Mouse (Mus musculus): ENCODE measurements around the gene Satb1. TPM values are rescaled to one million over a fixed set of nuclear protein-coding genes. Genes with fewer than 3 reads are reported as not detected.

Satb1 gene
- polyA plus RNA-seq, 1 experiment from 2014 or later: 24.2 TPM

DNA sequence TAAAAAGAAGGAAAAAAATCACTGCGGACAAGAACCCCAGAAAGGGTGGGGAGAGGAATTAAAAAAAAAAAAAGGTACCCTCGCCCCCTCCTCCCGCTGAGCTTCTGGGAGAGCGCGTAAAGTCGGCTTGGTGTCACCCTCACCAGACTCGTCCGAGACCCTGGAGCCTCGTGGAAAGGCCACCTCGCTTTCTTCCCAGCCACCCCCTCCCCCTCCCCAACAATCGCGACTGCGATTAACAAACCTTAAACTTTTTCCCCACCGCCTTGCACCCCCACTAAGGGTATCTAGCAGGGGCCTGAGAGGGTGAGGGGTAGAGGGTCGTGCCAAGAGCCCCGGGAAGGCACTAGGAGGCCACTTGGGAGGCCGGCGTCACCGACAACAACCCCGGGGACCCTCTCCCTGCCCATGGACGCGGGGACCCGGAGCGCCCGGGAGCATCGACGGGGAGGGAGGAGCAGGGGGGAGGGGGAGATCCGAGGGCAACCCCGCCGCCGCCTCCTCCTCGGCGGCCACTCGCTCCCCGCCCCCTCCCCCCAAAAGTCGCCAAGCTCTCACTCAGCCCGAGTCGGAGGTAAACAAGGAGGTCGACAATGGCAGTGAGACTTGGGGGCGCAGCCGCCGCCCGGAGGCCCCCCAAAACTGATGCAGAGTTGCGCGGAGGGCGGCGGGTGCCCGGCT, 20.7 kb downstream of the Satb1 start:
- 0% methylated on average over 33 of the region's 48 CpGs for WGBS
- DNase-seq (ENCODE audit: low spot score) (peak; percentile 59), ATAC-seq (peak; percentile 54)
- Histone ChIP-seq H3K9me3 (replicated peaks; ENCODE audit: control insufficient read depth, low read length) (no peaks in the 10 kb centered on the region), H3K4me3 (ENCODE audit: low read depth, low read length) (peak overlapping the region; percentile 94), H3K4me2 (ENCODE audit: low read length) (peak overlapping the region; percentile 85), H3K27me3 (replicated peaks; ENCODE audit: control insufficient read depth, insufficient read depth, low read length) (no peaks in the 10 kb centered on the region), H3K9ac (ENCODE audit: low read length) (peak overlapping the region; percentile 95), H3K36me3 (ENCODE audit: control insufficient read depth, insufficient read depth, low read length) (0 out of 2 replicates have a peak, but pooled peaks cover 5% of the 10 kb centered on the region), H3K27ac (ENCODE audit: low read depth, low read length) (peak overlapping the region; percentile 93), H3K4me1 (ENCODE audit: control insufficient read depth, insufficient read depth, low read length) (peaks cover 10% of the 10 kb centered on the region; the same call in 1 of the 2 replicates)

DNA sequence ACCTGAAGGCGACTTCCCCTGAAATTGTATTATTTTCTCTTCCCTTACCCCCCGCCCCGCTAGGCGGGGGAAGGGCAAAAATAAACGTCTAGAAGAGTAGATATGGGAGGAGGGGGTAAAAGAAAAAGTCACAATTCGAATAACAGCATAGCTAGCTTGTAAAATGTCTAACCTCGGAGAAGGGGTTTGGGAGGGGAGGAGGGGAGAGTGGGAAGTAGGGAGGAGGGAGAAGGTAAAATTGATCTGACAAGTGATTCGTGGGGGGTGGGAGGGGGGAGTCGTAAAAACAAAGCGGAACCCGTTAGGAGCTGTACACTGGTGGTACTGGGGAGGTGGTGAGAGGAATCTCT, 21.2 kb downstream of the Satb1 start:
- H3K27me3 ChIP-seq (replicated peaks; ENCODE audit: control insufficient read depth, insufficient read depth, low read length): no peaks in the 10 kb centered on the region
- DNase-seq (ENCODE audit: low spot score) (peak; percentile 50), ATAC-seq (peak; percentile 6; the same call in 1 of the 2 replicates)
- H3K36me3 ChIP-seq (ENCODE audit: control insufficient read depth, insufficient read depth, low read length): 0 out of 2 replicates have a peak, but pooled peaks cover 5% of the 10 kb centered on the region
- H3K9ac ChIP-seq (ENCODE audit: low read length): peak overlapping the region; percentile 95
- peaks cover 10% of the 10 kb centered on the region; the same call in 1 of the 2 replicates for H3K4me1 ChIP-seq (ENCODE audit: control insufficient read depth, insufficient read depth, low read length)
- under 1% methylated on average over 11 of the region's 11 CpGs for WGBS
- H3K4me3 ChIP-seq (ENCODE audit: low read depth, low read length): peak overlapping the region; percentile 94
- H3K9me3 ChIP-seq (replicated peaks; ENCODE audit: control insufficient read depth, low read length): no peaks in the 10 kb centered on the region
- H3K4me2 ChIP-seq (ENCODE audit: low read length): peak overlapping the region; percentile 85
- H3K27ac ChIP-seq (ENCODE audit: low read depth, low read length): peak overlapping the region; percentile 93

- Histone ChIP-seq H3K27me3 (replicated peaks; ENCODE audit: control insufficient read depth, insufficient read depth, low read length) (no peaks in the 10 kb centered on the region), H3K4me1 (ENCODE audit: control insufficient read depth, insufficient read depth, low read length) (peaks cover 10% of the 10 kb centered on the region; the same call in 1 of the 2 replicates), H3K4me3 (ENCODE audit: low read depth, low read length) (peak overlapping the region; percentile 94), H3K4me2 (ENCODE audit: low read length) (peak overlapping the region; percentile 85), H3K27ac (ENCODE audit: low read depth, low read length) (peak overlapping the region; percentile 93; the same call in 1 of the 2 replicates), H3K36me3 (ENCODE audit: control insufficient read depth, insufficient read depth, low read length) (0 out of 2 replicates have a peak, but pooled peaks cover 8% of the 10 kb centered on the region), H3K9ac (ENCODE audit: low read length) (peak overlapping the region; percentile 95), H3K9me3 (replicated peaks; ENCODE audit: control insufficient read depth, low read length) (no peaks in the 10 kb centered on the region)
- DNase-seq (ENCODE audit: low spot score) (peak; percentile 72), ATAC-seq (no peak)
- 4% methylated on average over 8 of the region's 8 CpGs for WGBS
Observed at GRCm38 (mm10) chr17:51811086-51811868, 21.8 kb downstream of the Satb1 start.

- H3K4me2 ChIP-seq (ENCODE audit: low read length): no peak overlapping the region
- peaks cover 18% of the 10 kb centered on the region; the same call in 1 of the 2 replicates for H3K36me3 ChIP-seq (ENCODE audit: control insufficient read depth, insufficient read depth, low read length)
- H3K27ac ChIP-seq (ENCODE audit: low read depth, low read length): no peak overlapping the region
- DNase-seq (ENCODE audit: low spot score): no peak
- H3K27me3 ChIP-seq (replicated peaks; ENCODE audit: control insufficient read depth, insufficient read depth, low read length): no peaks in the 10 kb centered on the region
- H3K9ac ChIP-seq (ENCODE audit: low read length): no peak overlapping the region
- H3K9me3 ChIP-seq (replicated peaks; ENCODE audit: control insufficient read depth, low read length): no peaks in the 10 kb centered on the region
- H3K4me3 ChIP-seq (ENCODE audit: low read depth, low read length): no peak overlapping the region
- 73% methylated on average over 5 of the region's 5 CpGs for WGBS
- peaks cover 10% of the 10 kb centered on the region; the same call in 1 of the 2 replicates for H3K4me1 ChIP-seq (ENCODE audit: control insufficient read depth, insufficient read depth, low read length)
- ATAC-seq: no peak
Observed at GRCm38 (mm10) chr17:51807429-51807828, 25.7 kb downstream of the Satb1 start.

- Histone ChIP-seq H3K27ac (ENCODE audit: low read depth, low read length) (no peak overlapping the region), H3K4me3 (ENCODE audit: low read depth, low read length) (no peak overlapping the region), H3K9me3 (replicated peaks; ENCODE audit: control insufficient read depth, low read length) (no peaks in the 10 kb centered on the region), H3K4me1 (ENCODE audit: control insufficient read depth, insufficient read depth, low read length) (peaks cover 10% of the 10 kb centered on the region; the same call in 1 of the 2 replicates), H3K36me3 (ENCODE audit: control insufficient read depth, insufficient read depth, low read length) (peaks cover 24% of the 10 kb centered on the region; the same call in 1 of the 2 replicates), H3K9ac (ENCODE audit: low read length) (0 out of 2 replicates have a peak overlapping the region, but pooled peaks have one; percentile 13), H3K4me2 (ENCODE audit: low read length) (peak overlapping the region; percentile 14; the same call in 1 of the 2 replicates), H3K27me3 (replicated peaks; ENCODE audit: control insufficient read depth, insufficient read depth, low read length) (no peaks in the 10 kb centered on the region)
- ATAC-seq (peak; percentile 44; the same call in 1 of the 2 replicates), DNase-seq (ENCODE audit: low spot score) (peak; percentile 73)
- 64% methylated on average over 12 of the region's 12 CpGs for WGBS
Observed at GRCm38 (mm10) chr17:51806124-51806960, 26.7 kb downstream of the Satb1 start.

GRCm38 (mm10) chr17:51800208-51800607, 32.9 kb downstream of the Satb1 start:
- Histone ChIP-seq H3K27me3 (replicated peaks; ENCODE audit: control insufficient read depth, insufficient read depth, low read length) (no peaks in the 10 kb centered on the region), H3K4me3 (ENCODE audit: low read depth, low read length) (no peak overlapping the region), H3K36me3 (ENCODE audit: control insufficient read depth, insufficient read depth, low read length) (peaks cover 19% of the 10 kb centered on the region), H3K27ac (ENCODE audit: low read depth, low read length) (no peak overlapping the region), H3K9ac (ENCODE audit: low read length) (no peak overlapping the region), H3K9me3 (replicated peaks; ENCODE audit: control insufficient read depth, low read length) (no peaks in the 10 kb centered on the region), H3K4me2 (ENCODE audit: low read length) (no peak overlapping the region), H3K4me1 (ENCODE audit: control insufficient read depth, insufficient read depth, low read length) (no peaks in the 10 kb centered on the region)
- ATAC-seq: no peak
- no peak for DNase-seq (ENCODE audit: low spot score)
- WGBS: 73% methylated on average over 6 of the region's 6 CpGs

GRCm38 (mm10) chr17:51796459-51796858, 36.6 kb downstream of the Satb1 start:
- ATAC-seq: no peak
- no peaks in the 10 kb centered on the region for H3K27me3 ChIP-seq (replicated peaks; ENCODE audit: control insufficient read depth, insufficient read depth, low read length)
- peaks cover 14% of the 10 kb centered on the region; the same call in 1 of the 2 replicates for H3K36me3 ChIP-seq (ENCODE audit: control insufficient read depth, insufficient read depth, low read length)
- H3K4me2 ChIP-seq (ENCODE audit: low read length): no peak overlapping the region
- no peaks in the 10 kb centered on the region for H3K9me3 ChIP-seq (replicated peaks; ENCODE audit: control insufficient read depth, low read length)
- H3K4me3 ChIP-seq (ENCODE audit: low read depth, low read length): no peak overlapping the region
- no peak for DNase-seq (ENCODE audit: low spot score)
- WGBS: 92% methylated on average over 5 of the region's 5 CpGs
- no peak overlapping the region for H3K27ac ChIP-seq (ENCODE audit: low read depth, low read length)
- H3K9ac ChIP-seq (ENCODE audit: low read length): no peak overlapping the region
- no peaks in the 10 kb centered on the region for H3K4me1 ChIP-seq (ENCODE audit: control insufficient read depth, insufficient read depth, low read length)

- peak; percentile 1; the same call in 1 of the 2 replicates for ATAC-seq
- 0 out of 2 replicates have a peak overlapping the region, but pooled peaks have one; percentile 61 for H3K27ac ChIP-seq (ENCODE audit: low read depth, low read length)
- 0 out of 2 replicates have a peak, but pooled peaks cover 10% of the 10 kb centered on the region for H3K36me3 ChIP-seq (ENCODE audit: control insufficient read depth, insufficient read depth, low read length)
- H3K27me3 ChIP-seq (replicated peaks; ENCODE audit: control insufficient read depth, insufficient read depth, low read length): no peaks in the 10 kb centered on the region
- H3K9ac ChIP-seq (ENCODE audit: low read length): no peak overlapping the region
- DNase-seq (ENCODE audit: low spot score): peak; percentile 61
- H3K4me3 ChIP-seq (ENCODE audit: low read depth, low read length): no peak overlapping the region
- H3K4me1 ChIP-seq (ENCODE audit: control insufficient read depth, insufficient read depth, low read length): peaks cover 13% of the 10 kb centered on the region
- H3K9me3 ChIP-seq (replicated peaks; ENCODE audit: control insufficient read depth, low read length): no peaks in the 10 kb centered on the region
- H3K4me2 ChIP-seq (ENCODE audit: low read length): 0 out of 2 replicates have a peak overlapping the region, but pooled peaks have one; percentile 12
- 55% methylated on average over 5 of the region's 5 CpGs for WGBS
Observed at GRCm38 (mm10) chr17:51791226-51791625, 41.9 kb downstream of the Satb1 start.

Data from forebrain, embryonic 14.5 days (tissue).